Mouse (Mus musculus) kidney, embryonic 15.5 days (tissue): Measurements from ENCODE around the gene Kif5c. TPM values are rescaled to one million over a fixed set of nuclear protein-coding genes. Genes with fewer than 3 reads are reported as not detected.

Source experiments
- ATAC-seq: fragments of 200-750 bp; cut with Nextera tagmentation; replicated peaks from 2 replicates; pipeline ENCODE4 v1.8.0; 2017; ENCODE audit warnings: moderate TSS enrichment; ENCODE audit not compliant: low FRiP score
- H3K27ac ChIP-seq: fragments of 300-500 bp; sonication (generic); 2 replicates; pipeline ENCODE4 v1.5.1; 2015; ENCODE audit warnings: mild to moderate bottlenecking, inconsistent platforms
- H3K27me3 ChIP-seq: fragments of 300-500 bp; sonication (generic); 2 replicates; pipeline ENCODE4 v1.6.1; 2015; ENCODE audit warnings: inconsistent platforms
- H3K36me3 ChIP-seq: fragments of 300-500 bp; sonication (generic); 2 replicates; pipeline ENCODE4 v1.6.1; 2015; ENCODE audit warnings: inconsistent platforms
- H3K4me1 ChIP-seq: fragments of 300-500 bp; sonication (generic); 2 replicates; pipeline ENCODE4 v1.6.1; 2015; ENCODE audit warnings: inconsistent platforms
- H3K4me2 ChIP-seq: fragments of 300-500 bp; sonication (generic); 2 replicates; pipeline ENCODE4 v1.6.1; 2015; ENCODE audit warnings: moderate library complexity, mild to moderate bottlenecking, inconsistent platforms
- H3K4me3 ChIP-seq: fragments of 300-500 bp; sonication (generic); replicated peaks from 2 replicates; pipeline ENCODE4 v1.5.1; 2015; ENCODE audit warnings: mild to moderate bottlenecking, inconsistent platforms
- H3K9ac ChIP-seq: fragments of 300-500 bp; sonication (generic); 2 replicates; pipeline ENCODE4 v1.6.1; 2015; ENCODE audit warnings: mild to moderate bottlenecking, inconsistent platforms
- H3K9me3 ChIP-seq: fragments of 300-500 bp; sonication (generic); replicated peaks from 2 replicates; pipeline ENCODE4 v1.6.1; 2016; ENCODE audit warnings: inconsistent platforms
- WGBS: fragments of 180-500 bp; shearing (Covaris S2); methylation state at CpG from one replicate; pipeline ENCODE4 v1.1.7; 2015; ENCODE audit warnings: mixed read lengths; 5-methylcytosine and 5-hydroxymethylcytosine counted together
- polyA plus RNA-seq: library from polyadenylated mRNA; unstranded; fragments of >200 nt; fragmentation: Nextera tagmentation; extraction: Ambion mirVana; gene quantifications from 2 replicates; pipeline ENCODE4 v1.2.1, GENCODE M21; 2015

Kif5c gene
- polyA plus RNA-seq, 1 experiment from 2014 or later, result 6.7 TPM

- Histone ChIP-seq H3K9ac (no peak overlapping the region), H3K4me3 (no peak overlapping the region), H3K27ac (no peak overlapping the region), H3K4me2 (no peak overlapping the region), H3K9me3 (no peaks in the 10 kb centered on the region), H3K4me1 (peaks cover 27% of the 10 kb centered on the region), H3K36me3 (no peaks in the 10 kb centered on the region), H3K27me3 (no peaks in the 10 kb centered on the region)
- 58% methylated on average over 6 of the region's 6 CpGs for WGBS
- ATAC-seq, result 0 out of 2 replicates have a peak, but pooled peaks have one; percentile 46
These were observed 9.1 kb downstream of the Kif5c start for GRCm38 (mm10) chr2:49628094-49628705.

GRCm38 (mm10) chr2:49629181-49629580 lies 10.1 kb downstream of the Kif5c start:
- Histone ChIP-seq H3K9me3 (no peaks in the 10 kb centered on the region), H3K9ac (no peak overlapping the region), H3K4me1 (peaks cover 27% of the 10 kb centered on the region), H3K4me2 (no peak overlapping the region), H3K27ac (peak overlapping the region; percentile 51), H3K27me3 (no peaks in the 10 kb centered on the region), H3K36me3 (no peaks in the 10 kb centered on the region), H3K4me3 (no peak overlapping the region)
- ATAC-seq, result peak; percentile 89
- WGBS, result 57% methylated on average over 12 of the region's 12 CpGs

GRCm38 (mm10) chr2:49630636-49631035 lies 11.5 kb downstream of the Kif5c start:
- no peaks in the 10 kb centered on the region for H3K36me3 ChIP-seq
- H3K27ac ChIP-seq, result no peak overlapping the region
- H3K4me3 ChIP-seq, result no peak overlapping the region
- H3K4me1 ChIP-seq, result peaks cover 27% of the 10 kb centered on the region
- H3K27me3 ChIP-seq, result no peaks in the 10 kb centered on the region
- no peak for ATAC-seq
- H3K9me3 ChIP-seq, result no peaks in the 10 kb centered on the region
- H3K9ac ChIP-seq, result no peak overlapping the region
- H3K4me2 ChIP-seq, result no peak overlapping the region
- 81% methylated on average over 6 of the region's 6 CpGs for WGBS

- 52% methylated on average over 9 of the region's 9 CpGs for WGBS
- no peaks in the 10 kb centered on the region for H3K9me3 ChIP-seq
- no peak overlapping the region for H3K4me2 ChIP-seq
- H3K9ac ChIP-seq, result no peak overlapping the region
- H3K27me3 ChIP-seq, result no peaks in the 10 kb centered on the region
- no peak for ATAC-seq
- peaks cover 16% of the 10 kb centered on the region for H3K4me1 ChIP-seq
- no peak overlapping the region for H3K4me3 ChIP-seq
- H3K27ac ChIP-seq, result no peak overlapping the region
- H3K36me3 ChIP-seq, result no peaks in the 10 kb centered on the region
These were observed 14.1 kb downstream of the Kif5c start for GRCm38 (mm10) chr2:49633231-49633630.

- H3K4me2 ChIP-seq, result no peak overlapping the region
- H3K4me3 ChIP-seq, result no peak overlapping the region
- 0 out of 2 replicates have a peak, but pooled peaks cover 5% of the 10 kb centered on the region for H3K9me3 ChIP-seq
- WGBS, result 87% methylated on average over 3 of the region's 3 CpGs
- H3K4me1 ChIP-seq, result no peaks in the 10 kb centered on the region
- no peaks in the 10 kb centered on the region for H3K36me3 ChIP-seq
- ATAC-seq, result no peak
- H3K27ac ChIP-seq, result no peak overlapping the region
- H3K9ac ChIP-seq, result no peak overlapping the region
- H3K27me3 ChIP-seq, result no peaks in the 10 kb centered on the region
These were observed 23.7 kb downstream of the Kif5c start for GRCm38 (mm10) chr2:49642761-49643160.

- Histone ChIP-seq H3K4me2 (no peak overlapping the region), H3K9ac (no peak overlapping the region), H3K36me3 (no peaks in the 10 kb centered on the region), H3K4me3 (no peak overlapping the region), H3K27ac (no peak overlapping the region), H3K4me1 (no peaks in the 10 kb centered on the region), H3K27me3 (no peaks in the 10 kb centered on the region), H3K9me3 (0 out of 2 replicates have a peak, but pooled peaks cover 5% of the 10 kb centered on the region)
- ATAC-seq, result no peak
- 88% methylated on average over 8 of the region's 8 CpGs for WGBS
These were observed 24.7 kb downstream of the Kif5c start for GRCm38 (mm10) chr2:49643756-49644155.

GRCm38 (mm10) chr2:49647591-49647990 lies 28.5 kb downstream of the Kif5c start:
- Histone ChIP-seq H3K27ac (no peak overlapping the region), H3K4me1 (no peaks in the 10 kb centered on the region), H3K4me2 (no peak overlapping the region), H3K36me3 (no peaks in the 10 kb centered on the region), H3K9ac (no peak overlapping the region), H3K27me3 (no peaks in the 10 kb centered on the region), H3K4me3 (no peak overlapping the region), H3K9me3 (0 out of 2 replicates have a peak, but pooled peaks cover 5% of the 10 kb centered on the region)
- ATAC-seq, result no peak
- WGBS, result 85% methylated on average over 6 of the region's 6 CpGs

- Histone ChIP-seq H3K27ac (no peak overlapping the region), H3K4me2 (no peak overlapping the region), H3K9ac (no peak overlapping the region), H3K4me1 (no peaks in the 10 kb centered on the region), H3K36me3 (no peaks in the 10 kb centered on the region), H3K9me3 (0 out of 2 replicates have a peak, but pooled peaks cover 5% of the 10 kb centered on the region), H3K27me3 (no peaks in the 10 kb centered on the region), H3K4me3 (no peak overlapping the region)
- 0 out of 2 replicates have a peak, but pooled peaks have one; percentile 25 for ATAC-seq
- 30% methylated on average over 9 of the region's 9 CpGs for WGBS
These were observed 29.2 kb downstream of the Kif5c start for GRCm38 (mm10) chr2:49648344-49648743.

GRCm38 (mm10) chr2:49648806-49649205 lies 29.7 kb downstream of the Kif5c start:
- WGBS, result 83% methylated on average over 6 of the region's 6 CpGs

GRCm38 (mm10) chr2:49649211-49649610 lies 30.1 kb downstream of the Kif5c start:
- Histone ChIP-seq H3K27me3 (no peaks in the 10 kb centered on the region), H3K4me1 (no peaks in the 10 kb centered on the region), H3K9me3 (0 out of 2 replicates have a peak, but pooled peaks cover 4% of the 10 kb centered on the region), H3K9ac (no peak overlapping the region), H3K4me2 (no peak overlapping the region), H3K4me3 (no peak overlapping the region), H3K27ac (no peak overlapping the region), H3K36me3 (no peaks in the 10 kb centered on the region)
- no peak for ATAC-seq
- WGBS, result 85% methylated on average over 10 of the region's 10 CpGs

More at GRCm38 (mm10) chr2:49648806-49649205, 29.7 kb downstream of the Kif5c start:
- Histone ChIP-seq H3K27ac (no peak overlapping the region), H3K9ac (no peak overlapping the region), H3K4me3 (no peak overlapping the region), H3K9me3 (0 out of 2 replicates have a peak, but pooled peaks cover 5% of the 10 kb centered on the region), H3K4me2 (no peak overlapping the region), H3K4me1 (no peaks in the 10 kb centered on the region), H3K36me3 (no peaks in the 10 kb centered on the region), H3K27me3 (no peaks in the 10 kb centered on the region)
- ATAC-seq, result no peak

GRCm38 (mm10) chr2:49651737-49652136 lies 32.6 kb downstream of the Kif5c start:
- Histone ChIP-seq H3K9me3 (no peaks in the 10 kb centered on the region), H3K27me3 (no peaks in the 10 kb centered on the region), H3K4me1 (no peaks in the 10 kb centered on the region), H3K9ac (no peak overlapping the region), H3K27ac (no peak overlapping the region), H3K36me3 (no peaks in the 10 kb centered on the region), H3K4me3 (no peak overlapping the region), H3K4me2 (no peak overlapping the region)
- 84% methylated on average over 1 of the region's 1 CpGs for WGBS
- no peak for ATAC-seq

- ATAC-seq, result no peak; the same call in 1 of the 2 replicates
- Histone ChIP-seq H3K4me2 (no peak overlapping the region), H3K27me3 (no peaks in the 10 kb centered on the region), H3K27ac (no peak overlapping the region), H3K9ac (no peak overlapping the region), H3K36me3 (no peaks in the 10 kb centered on the region), H3K9me3 (no peaks in the 10 kb centered on the region), H3K4me3 (no peak overlapping the region), H3K4me1 (peaks cover 7% of the 10 kb centered on the region)
- WGBS, result 88% methylated on average over 10 of the region's 10 CpGs
These were observed 35.5 kb downstream of the Kif5c start for GRCm38 (mm10) chr2:49654606-49655005.
